Mouse (Mus musculus) ovary, postnatal 14 days (tissue): ENCODE results near the gene Tmem119.
"Not testable (repeated sequence)": the region's sequence is repeated elsewhere in the genome, so short reads cannot be mapped to it uniquely, and the experiment has no call there.

Source experiments
- DNase-seq: peaks from one replicate; pipeline ENCODE4 v3.0.0; 2022; ENCODE audit warnings: low spot score

Tmem119 gene

DNA sequence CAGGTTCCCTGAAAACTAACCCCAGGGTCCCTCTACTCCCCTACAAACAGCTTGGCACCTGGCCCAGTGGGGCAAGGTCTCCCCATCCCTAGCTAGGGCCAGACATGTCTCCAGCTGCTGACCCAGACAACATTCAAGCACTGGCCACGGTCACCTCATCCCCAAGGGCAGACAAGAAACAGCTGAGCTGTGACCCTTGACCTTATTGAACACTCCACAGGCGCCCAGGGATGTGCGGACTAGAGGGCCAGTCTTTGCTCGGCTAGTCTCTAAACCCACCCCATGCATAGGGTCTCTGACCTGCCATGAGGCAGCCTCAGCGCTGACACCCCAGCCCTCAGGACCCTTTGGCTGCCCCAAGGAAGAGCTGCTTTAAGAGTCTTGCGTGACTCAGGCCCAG is 11.7 kb downstream of the Tmem119 start:
- DNase-seq, result no peak

DNA sequence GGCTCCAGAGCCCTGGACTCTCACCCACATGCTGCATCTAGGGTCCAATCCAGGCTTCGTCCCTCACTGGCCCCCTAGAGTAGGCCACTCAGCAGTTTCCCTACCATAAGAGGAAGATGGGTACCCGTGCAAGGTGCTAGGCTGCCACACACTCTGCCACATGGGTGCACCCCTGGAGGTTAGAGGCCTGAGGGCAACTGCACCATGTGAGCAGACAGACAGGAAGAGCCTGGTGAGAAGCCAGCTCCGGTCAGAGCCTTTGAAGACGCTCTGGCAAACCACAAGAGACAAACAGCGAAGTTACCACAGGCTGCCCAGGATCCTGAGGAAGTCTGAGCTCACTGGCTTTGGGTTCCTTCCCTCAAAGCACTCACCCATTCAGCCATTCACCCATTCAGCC is 13.3 kb downstream of the Tmem119 start:
- DNase-seq, result no peak

DNA sequence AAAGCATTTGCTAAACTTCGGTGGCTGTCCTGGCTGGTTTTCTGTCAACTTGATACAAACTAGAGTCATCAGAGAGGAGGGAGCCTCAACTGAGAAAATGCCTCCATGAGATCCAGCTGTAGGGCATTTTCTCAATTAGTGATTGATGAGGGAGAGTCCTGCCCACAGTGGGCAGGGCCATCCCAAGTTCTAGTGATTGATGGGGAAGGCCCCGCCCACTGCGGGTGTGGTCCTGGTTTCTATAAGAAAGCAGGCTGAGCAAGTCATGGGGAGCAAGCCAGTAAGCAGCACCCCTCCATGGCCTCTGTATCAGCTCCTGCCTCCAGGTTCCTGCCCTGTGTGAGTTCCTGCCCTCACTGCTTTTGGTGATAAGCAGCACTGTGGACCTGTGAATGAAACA is 16.2 kb downstream of the Tmem119 start:
- not testable (repeated sequence) for DNase-seq

DNA sequence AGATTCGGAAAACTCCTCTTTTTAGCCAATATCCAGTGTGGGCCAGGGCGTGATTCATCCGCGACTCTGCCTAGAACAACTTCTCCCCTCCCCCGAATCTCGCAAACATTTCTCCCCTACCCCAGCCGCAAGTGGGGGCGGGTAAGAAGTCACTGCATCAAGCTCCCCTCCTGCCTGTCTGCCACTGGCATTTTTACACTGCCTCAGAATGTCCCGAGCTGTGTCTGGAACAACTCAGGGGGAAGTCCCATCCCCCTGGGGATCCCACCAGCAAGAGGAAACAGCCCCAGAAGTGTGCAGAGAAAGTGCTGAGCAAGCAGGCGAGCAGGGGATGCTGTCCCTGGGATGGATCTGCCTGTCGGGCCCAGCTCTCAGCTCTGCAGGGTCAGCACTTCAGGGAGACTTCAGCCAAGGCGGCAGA is 16.7 kb downstream of the Tmem119 start:
- DNase-seq, result no peak

DNA sequence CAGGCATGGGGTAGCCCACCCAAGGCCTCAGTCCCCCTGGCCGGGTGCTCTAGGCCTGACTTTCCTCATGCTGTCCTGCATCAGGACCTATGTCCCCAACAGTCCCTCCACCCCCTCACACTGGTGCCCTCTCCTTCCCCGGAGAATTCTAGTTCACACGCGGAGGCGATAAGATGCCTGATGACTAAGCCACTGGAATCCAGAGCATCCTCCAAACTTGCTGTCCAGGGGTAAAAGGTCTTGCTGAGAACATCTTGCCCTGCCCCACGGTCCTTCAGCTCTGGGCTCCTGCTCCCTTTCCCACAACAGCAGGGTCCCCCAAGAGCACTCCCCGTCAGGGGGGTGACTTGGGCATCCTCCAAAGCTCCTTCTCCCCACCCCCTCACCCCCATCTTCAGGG is 17.7 kb downstream of the Tmem119 start:
- DNase-seq, result no peak

DNA sequence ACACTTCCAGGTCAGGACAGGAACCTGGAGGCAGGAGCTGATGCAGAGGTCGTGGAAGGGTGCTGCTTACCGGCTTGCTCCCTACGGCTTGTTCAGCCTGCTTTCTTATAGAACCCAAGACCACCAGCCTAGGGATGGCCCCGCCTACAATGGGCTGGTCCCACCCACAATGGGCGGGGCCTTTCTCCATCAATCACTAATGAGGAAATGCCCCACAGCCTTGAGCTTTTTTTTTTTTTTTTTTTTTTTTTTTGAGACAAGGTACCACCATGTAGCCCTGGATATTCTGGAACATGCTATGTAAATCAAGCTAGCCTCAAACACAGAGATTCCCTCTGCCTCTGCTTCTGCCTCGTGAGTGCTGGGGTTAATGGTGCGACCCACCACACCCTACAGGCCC is 18.4 kb downstream of the Tmem119 start:
- no peak for DNase-seq

DNA sequence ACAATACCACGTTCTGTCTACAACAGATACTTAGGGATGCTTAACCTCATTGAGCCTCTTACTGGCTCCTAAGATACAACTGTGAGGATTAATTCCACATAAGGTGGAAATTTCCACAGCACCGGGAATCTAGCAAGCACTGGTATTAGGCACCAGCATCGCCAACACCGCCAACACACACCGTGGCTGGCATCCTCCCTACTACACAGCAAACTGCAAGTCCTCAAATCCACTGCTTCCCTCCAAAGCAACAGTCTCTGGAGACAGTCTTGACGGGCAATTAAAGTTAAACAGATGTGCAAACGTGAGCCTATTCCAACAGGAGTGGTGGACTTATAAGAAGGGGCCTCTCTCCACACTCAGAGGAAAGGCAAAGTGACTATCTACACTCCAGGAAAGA is 19.1 kb downstream of the Tmem119 start:
- DNase-seq, result no peak

DNA sequence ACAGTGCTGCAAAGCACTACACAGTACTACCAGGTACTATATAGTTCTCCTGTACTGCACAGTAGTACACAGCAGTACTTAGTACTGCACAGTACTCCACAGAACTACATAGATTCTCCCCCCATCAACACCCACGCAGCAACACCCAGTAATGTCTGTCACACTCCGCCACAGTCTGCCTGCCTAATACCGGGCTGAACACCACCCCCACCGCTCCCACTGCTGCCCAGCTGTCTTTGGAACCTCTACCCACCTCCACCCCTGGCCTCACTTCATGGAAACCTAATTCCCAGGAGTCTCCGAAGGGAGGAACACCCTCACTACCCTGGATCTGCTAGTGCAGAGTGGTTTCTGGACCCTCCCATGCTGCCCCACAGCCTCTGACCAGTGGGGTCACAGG is 19.6 kb downstream of the Tmem119 start:
- no peak for DNase-seq

DNA sequence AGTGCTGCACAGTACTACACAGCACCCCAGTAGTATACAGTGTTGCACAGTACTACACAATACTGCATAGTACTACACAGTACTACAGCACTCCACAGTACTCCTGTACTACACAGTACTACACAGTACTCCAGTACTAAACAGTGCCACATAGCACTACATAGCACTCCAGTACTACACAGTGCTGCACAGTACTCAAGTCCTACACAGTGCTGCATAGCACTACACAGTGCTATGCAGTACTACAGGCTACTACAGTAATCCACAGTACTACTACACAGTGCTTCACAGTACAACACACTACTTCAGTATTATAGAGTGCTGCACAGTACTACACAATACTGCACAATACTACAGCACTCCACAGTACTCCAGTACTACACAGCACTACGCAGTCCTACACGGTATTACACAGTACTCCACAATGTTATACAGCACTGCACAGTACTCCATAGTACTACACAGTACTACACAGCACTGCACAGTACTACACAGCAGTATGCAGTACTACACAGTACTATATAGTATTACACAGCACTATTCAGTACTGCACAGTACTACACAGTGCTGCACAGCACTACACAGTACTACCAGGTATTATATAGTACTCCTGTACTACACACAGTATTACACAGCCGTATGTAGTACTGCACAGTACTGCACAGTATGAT is 20.1 kb downstream of the Tmem119 start:
- no peak for DNase-seq

DNA sequence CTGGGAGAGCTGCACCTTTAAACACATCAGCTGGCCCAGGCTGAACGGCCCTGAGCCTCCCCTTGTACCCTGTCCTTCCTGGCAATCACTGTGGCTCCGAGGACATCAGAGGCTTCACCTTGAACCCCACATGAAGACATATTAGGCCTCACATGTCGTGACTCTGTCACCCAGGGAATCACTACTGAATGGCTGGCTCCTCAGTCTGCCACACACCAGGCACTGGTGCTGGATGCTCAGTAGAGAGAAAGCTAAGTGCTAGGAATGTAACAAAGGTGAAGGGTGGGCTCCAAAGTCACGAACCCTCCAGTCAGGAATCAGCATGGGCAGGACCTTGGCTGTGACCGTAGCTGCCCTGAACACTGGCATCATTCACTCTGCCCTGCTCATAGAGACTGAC is 20.7 kb downstream of the Tmem119 start:
- no peak for DNase-seq

DNA sequence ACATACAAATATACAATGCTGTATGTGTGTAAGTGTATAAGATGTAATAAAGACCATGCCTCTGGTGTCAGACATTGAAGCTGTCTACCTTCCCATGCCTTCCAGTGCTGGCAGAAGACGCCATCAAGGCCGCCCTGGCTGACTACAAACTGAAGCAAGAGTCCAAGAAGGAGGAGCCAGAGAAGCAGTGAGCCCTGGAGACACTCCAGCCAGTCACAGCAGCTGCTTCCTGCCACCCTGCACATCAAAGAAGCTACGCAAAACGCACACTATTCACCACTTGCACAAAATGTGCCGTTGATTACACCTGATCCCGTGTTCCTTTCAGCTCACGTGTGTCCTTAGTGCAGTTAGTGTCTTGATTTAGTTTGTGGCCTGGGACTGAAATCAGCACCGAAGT is 22.6 kb downstream of the Tmem119 start:
- DNase-seq, result not testable (repeated sequence)

DNA sequence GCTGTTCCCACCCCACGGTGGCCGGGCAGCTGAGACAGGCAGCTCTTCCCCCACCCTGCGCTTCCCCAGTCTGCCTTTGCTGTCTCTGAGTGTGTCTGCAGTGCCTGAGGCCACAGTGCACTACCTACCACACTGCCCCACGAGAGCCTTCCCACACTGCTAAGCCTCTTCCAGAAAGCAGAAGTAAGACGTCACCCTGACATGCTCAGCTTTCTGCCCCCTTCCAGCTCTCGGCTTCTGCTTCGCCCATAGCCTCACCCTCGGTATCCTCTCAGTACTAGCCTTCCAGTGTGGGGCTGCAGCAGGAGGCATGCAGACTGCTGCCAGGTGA is 23.5 kb downstream of the Tmem119 start:
- no peak for DNase-seq

DNA sequence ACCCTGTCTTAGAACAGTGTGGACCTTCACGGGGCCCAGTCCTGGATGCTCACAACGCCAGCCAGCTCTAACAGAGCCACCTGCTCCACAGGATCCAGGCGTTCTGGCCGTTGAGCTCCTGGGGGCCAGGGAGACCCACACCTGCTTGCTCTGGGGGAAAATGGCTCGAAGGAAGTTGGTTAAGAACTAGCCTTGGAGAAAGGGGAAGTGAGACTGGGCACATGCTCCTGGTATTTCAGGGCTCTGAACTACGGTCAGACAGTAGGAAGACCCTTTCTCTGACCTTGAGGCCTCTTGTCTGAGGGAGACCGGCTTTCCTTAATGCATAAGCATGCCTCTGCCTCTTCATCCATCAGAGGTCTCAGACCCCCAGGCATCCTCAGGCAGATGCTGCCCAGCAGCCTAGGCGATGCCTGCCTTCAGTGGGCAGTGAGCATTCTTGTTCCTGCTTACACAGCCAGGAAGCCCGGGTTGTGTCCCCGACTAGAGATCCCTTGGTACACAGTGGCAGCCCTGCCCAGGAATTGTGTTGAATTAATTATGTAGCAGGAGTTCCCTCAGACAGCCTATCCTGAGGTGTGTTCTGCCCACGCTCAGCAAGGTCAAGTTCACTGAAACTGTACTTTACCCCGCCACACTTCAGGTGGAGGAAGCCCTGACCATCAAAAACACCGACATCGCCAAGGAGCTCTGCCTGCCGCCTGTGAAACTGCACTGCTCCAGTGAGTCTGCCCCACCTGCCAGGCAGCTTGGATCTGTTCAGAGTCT is 24.0 kb downstream of the Tmem119 start:
- no peak for DNase-seq

DNA sequence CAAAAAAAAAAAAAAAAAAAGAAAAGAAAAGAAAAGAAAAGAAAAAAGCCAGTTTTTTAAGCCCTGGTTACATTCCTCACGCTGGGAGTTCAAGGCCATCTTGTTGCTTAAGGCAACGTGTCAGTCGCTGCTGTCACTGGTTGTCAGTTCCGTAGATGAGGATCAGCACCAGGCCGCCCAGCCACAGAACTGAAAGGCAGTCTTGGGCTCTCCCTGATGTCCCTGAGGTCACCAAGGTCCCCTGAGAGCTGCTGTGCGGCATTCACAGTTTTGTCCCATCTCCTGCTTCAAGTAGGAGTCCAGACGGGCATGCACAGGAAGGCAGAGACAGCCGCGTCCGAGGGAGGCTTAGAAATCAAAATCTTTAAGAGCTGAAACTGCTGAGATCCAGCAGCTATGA is 24.7 kb downstream of the Tmem119 start:
- no peak for DNase-seq

DNA sequence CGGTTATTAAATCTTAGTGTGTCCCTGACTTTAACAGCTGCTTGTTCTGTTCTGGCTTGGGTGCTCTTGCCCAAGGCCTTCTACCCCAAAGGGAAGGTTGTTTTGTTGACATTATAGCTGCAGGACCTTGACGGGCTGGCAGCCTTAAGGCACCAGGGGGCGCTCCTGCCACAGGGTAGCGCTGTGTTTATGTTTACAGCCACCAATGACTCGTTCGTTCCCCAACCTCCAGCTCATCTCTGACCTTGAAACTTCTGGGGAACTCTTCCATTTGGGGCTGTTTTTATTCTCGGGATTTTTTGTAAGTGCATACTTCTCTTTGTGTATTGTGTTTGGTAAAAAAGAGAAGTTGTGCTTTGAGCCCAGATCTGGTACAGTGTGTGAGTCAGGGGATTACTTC is 26.7 kb downstream of the Tmem119 start:
- peak; percentile 83 for DNase-seq

DNA sequence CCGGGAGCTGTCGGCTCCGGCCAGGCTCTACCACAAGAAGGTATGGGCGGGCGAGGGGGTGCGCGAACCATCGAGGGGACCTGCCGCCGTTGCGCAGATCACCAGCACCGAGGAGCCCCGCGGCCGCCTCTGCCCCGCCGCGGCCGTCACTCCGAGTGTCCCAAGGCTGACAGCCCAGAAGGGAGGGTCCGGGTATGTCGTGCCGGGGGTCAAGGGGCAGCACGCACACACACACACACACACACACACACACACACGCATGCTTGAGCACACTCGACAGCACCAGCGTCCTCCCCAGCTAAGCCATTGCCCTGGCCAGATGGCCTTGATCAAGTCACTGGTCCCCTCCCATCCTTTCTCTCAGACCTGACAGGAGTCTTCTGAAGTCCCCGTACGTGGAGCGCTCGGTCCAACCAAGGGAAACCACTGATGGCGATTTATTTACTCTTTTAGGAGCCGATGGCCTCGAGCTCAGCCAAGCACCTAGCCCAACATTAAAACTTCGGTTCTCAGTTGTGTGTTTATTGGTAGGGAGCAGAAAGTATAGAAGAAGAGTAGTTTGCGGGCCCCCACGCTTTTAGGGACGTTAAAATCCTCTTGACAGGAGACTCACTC is 27.3 kb downstream of the Tmem119 start:
- no peak for DNase-seq

DNA sequence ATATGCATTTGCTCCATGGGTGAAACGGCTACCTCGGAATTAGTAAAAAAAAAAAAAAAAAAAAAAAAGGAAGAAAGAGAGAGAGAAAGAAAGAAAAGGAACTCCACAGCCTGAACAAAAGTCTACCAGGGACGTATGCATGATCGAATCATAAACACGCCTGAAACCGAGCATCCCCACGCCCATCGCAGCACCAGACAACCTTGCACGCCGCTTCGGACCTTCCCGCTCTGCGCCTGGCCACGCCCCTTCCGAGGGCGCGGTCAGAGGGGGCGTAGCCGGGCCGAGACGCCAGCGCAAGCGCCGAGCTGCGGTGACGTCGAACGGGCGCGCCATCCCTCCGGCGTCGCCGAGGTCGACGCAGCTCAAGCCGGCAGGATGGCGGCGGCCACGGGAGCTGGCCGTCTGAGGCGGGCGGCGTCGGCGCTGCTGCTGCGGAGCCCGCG is 27.8 kb downstream of the Tmem119 start, which contains the start of the genes Sart3 and Iscu:
TSS of gene Sart3 (minus strand) at position 61 of the 446 bp plus-strand sequence.
TSS of gene Iscu (plus strand) at position 299 of the 446 bp plus-strand sequence.
- peak; percentile 95 for DNase-seq

DNA sequence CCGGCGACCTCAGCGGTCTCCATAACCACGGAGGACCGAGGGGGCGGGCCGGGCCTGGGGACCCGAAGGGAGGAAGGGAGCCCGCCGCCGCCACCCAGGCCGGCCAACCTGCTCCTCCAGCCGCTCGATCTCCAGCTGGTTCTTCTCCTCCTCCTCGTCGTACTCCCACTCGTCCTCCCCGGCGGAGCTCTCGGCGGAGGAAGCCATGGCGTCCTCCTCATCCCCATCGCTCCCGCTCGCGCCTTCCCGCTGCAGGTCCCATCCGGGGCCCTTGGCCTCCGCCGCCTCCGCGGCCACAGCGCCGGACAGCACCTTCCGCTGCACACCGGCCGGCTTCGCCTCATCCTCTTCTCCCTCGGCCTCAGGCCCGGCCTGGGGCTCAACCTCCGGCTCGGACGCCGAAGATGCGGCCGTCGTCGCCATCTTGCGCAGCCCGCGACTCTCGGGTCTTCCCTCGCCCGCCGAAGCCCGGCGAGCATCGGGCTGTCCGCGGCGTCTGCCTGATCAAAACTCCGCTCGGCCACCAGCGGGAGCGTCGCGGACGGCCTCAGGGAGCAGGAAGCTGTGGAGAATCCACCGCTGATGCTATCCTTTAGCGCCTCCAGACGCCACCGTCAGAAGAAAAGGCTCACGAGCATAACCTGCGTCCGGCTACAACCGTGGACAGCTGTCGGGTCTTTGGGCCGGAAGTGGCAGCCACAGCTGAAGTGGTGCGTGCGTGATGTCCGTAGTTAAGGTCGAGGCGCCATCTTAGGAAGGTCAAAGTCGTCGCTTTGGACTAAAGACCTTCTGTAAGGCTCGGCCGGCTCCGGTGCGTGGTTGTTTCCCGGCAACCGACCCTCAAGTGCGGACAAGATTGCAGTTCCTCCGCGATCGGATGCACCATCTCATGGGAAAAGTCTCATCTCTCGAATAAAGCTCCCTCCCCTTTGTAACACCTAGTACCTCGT is 28.8 kb downstream of the Tmem119 start:
- DNase-seq, result peak; percentile 69

DNA sequence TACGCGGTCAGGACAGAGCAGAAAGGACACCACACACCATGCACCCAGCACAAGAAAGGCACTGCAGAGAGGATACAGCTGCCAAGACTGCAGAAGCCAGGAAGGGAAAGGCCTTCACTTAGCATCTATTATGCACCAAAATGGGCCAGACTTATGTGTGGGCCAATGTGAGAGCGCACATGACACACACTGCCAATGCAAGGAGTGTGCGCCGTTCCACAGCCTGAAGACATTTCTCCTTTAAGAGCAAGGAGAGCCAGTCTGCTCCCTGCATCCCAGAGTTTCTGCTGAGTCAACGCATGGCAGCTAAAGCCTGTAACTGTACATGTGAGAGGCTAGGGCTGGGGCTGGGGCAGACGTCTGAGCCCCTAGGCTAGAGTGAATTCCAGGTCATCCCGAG is 31.5 kb downstream of the Tmem119 start:
- no peak for DNase-seq

DNA sequence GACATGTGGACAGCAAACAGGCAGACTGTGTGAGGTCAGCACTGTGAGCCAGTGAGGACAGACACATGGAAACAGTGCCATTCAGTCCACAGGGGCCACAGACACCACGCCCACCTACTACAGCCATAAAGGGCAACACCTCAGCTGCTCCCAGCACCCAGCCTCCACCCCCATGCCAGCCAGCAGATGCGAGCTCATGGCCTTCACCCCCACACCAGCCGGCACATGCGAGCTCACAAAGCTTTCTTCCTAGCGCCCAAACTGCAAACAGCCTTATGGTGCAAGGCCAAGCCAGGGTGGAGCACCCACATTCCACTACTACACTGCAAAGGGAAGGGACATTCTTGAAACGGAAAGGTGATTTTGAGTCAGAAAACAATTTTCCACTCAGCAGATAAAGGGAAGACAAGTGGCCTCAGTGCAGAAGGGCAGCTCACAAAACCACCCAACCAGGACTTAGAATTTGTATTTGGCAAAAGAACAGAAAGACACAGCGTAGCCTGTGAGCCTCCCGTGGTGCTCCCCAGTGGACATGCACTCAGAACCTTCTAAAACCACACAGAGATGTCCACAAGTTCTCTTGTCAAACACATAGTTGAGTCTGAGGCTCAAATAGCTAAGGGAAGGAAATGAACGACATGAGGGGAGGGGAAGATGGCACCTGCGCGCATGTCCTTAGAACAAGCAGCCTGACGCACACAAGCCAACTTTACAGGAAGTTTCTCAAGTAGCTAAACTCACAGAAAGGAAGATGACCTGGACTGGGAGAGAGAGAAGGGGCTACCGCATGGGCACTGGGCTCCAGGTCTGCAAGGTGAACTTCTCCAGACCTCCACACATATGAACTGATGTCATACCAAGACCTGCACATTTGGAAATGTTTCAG is 34.4 kb downstream of the Tmem119 start:
- DNase-seq, result no peak

DNA sequence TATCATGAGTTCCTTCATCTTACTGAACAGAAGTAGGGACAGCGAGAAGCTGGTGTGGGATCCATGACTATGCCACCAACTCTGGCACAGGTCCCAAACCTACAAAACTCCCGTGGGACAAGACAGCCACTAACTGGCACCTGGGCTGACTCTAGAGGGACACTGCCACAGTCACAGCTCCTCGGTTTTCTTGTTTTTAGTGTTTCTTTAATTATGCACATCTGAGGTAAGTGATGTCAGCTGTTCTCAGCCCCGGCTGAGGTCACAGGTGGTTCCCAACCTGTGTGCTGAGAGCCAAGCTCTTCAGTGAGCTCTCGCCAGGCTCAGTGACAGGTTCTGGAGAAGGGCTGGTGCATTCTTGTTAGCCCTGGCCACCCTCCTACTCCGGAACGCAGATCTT is 35.9 kb downstream of the Tmem119 start:
- no peak for DNase-seq
